Mouse (Mus musculus): ENCODE results near the gene Rel. TPM values are rescaled to one million over a fixed set of nuclear protein-coding genes. Genes with fewer than 3 reads are reported as not detected.
"Not testable (repeated sequence)": the region's sequence is repeated elsewhere in the genome, so short reads cannot be mapped to it uniquely, and the experiment has no call there.

Gene Rel
- polyA plus RNA-seq (2015; fragmentation: Nextera tagmentation; extraction: Ambion mirVana), result 0.27 and 0.45 TPM in 2 replicates

DNA sequence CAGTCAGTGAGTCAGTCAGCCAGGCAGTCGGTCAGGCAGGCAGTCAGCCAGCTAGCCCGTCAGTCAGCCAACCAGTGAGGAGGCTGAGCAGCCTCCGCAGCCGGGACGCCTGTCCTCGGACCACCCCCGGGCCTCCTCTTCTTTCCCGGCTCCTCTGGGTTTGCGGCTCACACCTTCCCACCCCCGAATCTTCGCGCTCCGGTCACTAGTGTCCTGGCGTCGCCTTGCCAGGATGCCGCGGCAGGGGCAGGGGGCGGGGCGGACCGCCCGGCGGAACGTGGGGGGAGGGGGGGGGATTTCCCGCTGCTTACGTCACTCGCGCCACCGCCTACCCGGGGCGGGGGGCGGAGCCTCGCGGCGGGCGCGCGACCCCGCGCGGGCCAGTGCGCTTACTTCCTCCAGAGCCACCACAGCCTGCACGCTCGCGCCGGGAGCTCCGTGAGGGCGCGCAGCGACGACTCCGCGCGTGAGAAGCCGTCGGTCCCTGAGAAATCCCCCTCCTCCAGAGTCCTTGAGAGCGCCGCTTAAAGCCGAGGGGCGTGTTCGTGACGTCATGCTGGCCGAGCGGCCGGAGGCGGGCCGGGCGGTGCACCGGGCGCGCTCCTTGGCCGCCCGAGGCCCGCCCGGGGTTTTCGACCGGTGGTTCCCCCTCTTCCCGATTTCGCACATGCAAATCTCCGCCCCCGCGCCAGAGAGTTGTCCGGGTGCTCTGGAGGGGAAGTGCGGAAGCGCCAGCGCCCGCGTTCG is at the start of gene Rel:
Gene Rel (minus strand): TSS at position 211 of the 747 bp plus-strand sequence.
- H3K27me3 ChIP-seq (replicated peaks; ENCODE audit: control insufficient read depth, insufficient read depth, low read length), result peaks cover 3% of the 10 kb centered on the region; the same call in 1 of the 2 replicates
- peak within 1 kb of the TSS; percentile 83 for H3K4me3 ChIP-seq (replicated peaks; ENCODE audit: low read length)
- peak within 1 kb of the TSS; percentile 72 for H3K9ac ChIP-seq (replicated peaks; ENCODE audit: low read depth, low read length)
- H3K4me1 ChIP-seq (replicated peaks; ENCODE audit: control insufficient read depth, insufficient read depth, low read length), result peaks cover 8% of the 10 kb centered on the region
- peak; percentile 95 for ATAC-seq
- H3K4me2 ChIP-seq (ENCODE audit: low read length), result peak within 1 kb of the TSS; percentile 91
- H3K9me3 ChIP-seq (ENCODE audit: control insufficient read depth, low read length), result no peaks in the 10 kb centered on the region
- no peaks in the 10 kb centered on the region for H3K36me3 ChIP-seq (ENCODE audit: control insufficient read depth, insufficient read depth)
- H3K27ac ChIP-seq (ENCODE audit: low read length), result peak within 1 kb of the TSS; percentile 71
- under 1% methylated on average over 74 of the region's 88 CpGs for WGBS

DNA sequence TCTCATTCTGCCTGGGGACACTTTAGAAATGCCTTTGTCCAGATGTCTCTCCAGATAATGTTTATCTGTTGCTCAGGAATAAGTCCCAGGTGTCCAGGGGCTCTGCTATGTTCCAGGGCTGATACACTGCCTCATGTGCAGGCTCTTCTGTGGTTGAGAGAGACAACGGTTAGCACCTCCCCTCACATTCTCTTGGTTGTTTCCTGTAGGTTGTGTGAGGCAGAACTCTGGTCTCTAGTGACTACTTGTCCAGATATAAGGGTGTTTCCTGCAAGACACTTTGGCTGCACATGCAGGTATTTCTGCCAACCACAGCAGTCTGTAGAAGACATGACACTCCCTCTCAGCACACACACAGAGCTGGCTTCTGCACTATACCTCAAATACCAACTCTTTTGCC is 48.0 kb upstream of the Rel start:
- H3K27me3 ChIP-seq (replicated peaks; ENCODE audit: control insufficient read depth, insufficient read depth, low read length), result no peaks in the 10 kb centered on the region
- 88% methylated on average over 1 of the region's 1 CpGs for WGBS
- ATAC-seq, result no peak
- H3K9ac ChIP-seq (replicated peaks; ENCODE audit: low read depth, low read length), result no peak overlapping the region
- H3K36me3 ChIP-seq (ENCODE audit: control insufficient read depth, insufficient read depth), result no peaks in the 10 kb centered on the region
- no peak overlapping the region for H3K4me2 ChIP-seq (ENCODE audit: low read length)
- H3K27ac ChIP-seq (ENCODE audit: low read length), result no peak overlapping the region
- H3K4me3 ChIP-seq (replicated peaks; ENCODE audit: low read length), result no peak overlapping the region
- H3K4me1 ChIP-seq (replicated peaks; ENCODE audit: control insufficient read depth, insufficient read depth, low read length), result no peaks in the 10 kb centered on the region
- no peaks in the 10 kb centered on the region; the same call in 1 of the 2 replicates for H3K9me3 ChIP-seq (ENCODE audit: control insufficient read depth, low read length)

DNA sequence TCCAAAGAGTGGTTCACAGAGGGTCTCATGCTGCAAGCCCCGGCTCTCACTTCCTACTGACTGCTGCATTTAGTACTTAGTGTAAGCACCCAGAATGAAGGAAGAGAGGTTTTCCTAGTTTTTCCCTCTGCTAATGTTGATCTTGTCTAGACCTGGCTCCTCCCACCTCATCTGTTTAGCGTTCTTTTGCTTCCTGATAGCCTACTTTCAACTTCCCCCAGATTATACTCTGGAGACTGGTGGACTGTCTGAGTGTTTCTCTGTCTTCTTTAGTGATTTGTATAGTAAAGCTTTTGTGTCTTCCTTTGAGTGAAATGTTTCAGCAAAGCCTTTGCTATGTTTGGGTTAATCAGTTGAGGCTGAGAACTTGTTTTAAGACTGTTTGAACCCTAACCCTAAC is 40.0 kb upstream of the Rel start:
- H3K9me3 ChIP-seq (ENCODE audit: control insufficient read depth, low read length), result no peaks in the 10 kb centered on the region
- no peak for ATAC-seq
- no peaks in the 10 kb centered on the region for H3K27me3 ChIP-seq (replicated peaks; ENCODE audit: control insufficient read depth, insufficient read depth, low read length)
- WGBS, result 73% methylated on average over 2 of the region's 2 CpGs
- no peaks in the 10 kb centered on the region for H3K36me3 ChIP-seq (ENCODE audit: control insufficient read depth, insufficient read depth)
- H3K4me2 ChIP-seq (ENCODE audit: low read length), result no peak overlapping the region
- no peaks in the 10 kb centered on the region for H3K4me1 ChIP-seq (replicated peaks; ENCODE audit: control insufficient read depth, insufficient read depth, low read length)
- H3K4me3 ChIP-seq (replicated peaks; ENCODE audit: low read length), result no peak overlapping the region
- no peak overlapping the region for H3K9ac ChIP-seq (replicated peaks; ENCODE audit: low read depth, low read length)
- no peak overlapping the region for H3K27ac ChIP-seq (ENCODE audit: low read length)

GRCm38 (mm10) chr11:23805716-23806115 is 34.9 kb upstream of the Rel start:
- no peaks in the 10 kb centered on the region for H3K4me1 ChIP-seq (replicated peaks; ENCODE audit: control insufficient read depth, insufficient read depth, low read length)
- no peaks in the 10 kb centered on the region for H3K27me3 ChIP-seq (replicated peaks; ENCODE audit: control insufficient read depth, insufficient read depth, low read length)
- no peak overlapping the region for H3K4me3 ChIP-seq (replicated peaks; ENCODE audit: low read length)
- ATAC-seq, result no peak
- no peaks in the 10 kb centered on the region for H3K36me3 ChIP-seq (ENCODE audit: control insufficient read depth, insufficient read depth)
- H3K4me2 ChIP-seq (ENCODE audit: low read length), result no peak overlapping the region
- H3K27ac ChIP-seq (ENCODE audit: low read length), result no peak overlapping the region
- no peak overlapping the region for H3K9ac ChIP-seq (replicated peaks; ENCODE audit: low read depth, low read length)
- H3K9me3 ChIP-seq (ENCODE audit: control insufficient read depth, low read length), result no peaks in the 10 kb centered on the region
- 73% methylated on average over 3 of the region's 3 CpGs for WGBS

GRCm38 (mm10) chr11:23803136-23803535 is 32.4 kb upstream of the Rel start:
- H3K4me2 ChIP-seq (ENCODE audit: low read length), result no peak overlapping the region
- no peak overlapping the region for H3K9ac ChIP-seq (replicated peaks; ENCODE audit: low read depth, low read length)
- no peaks in the 10 kb centered on the region for H3K4me1 ChIP-seq (replicated peaks; ENCODE audit: control insufficient read depth, insufficient read depth, low read length)
- H3K4me3 ChIP-seq (replicated peaks; ENCODE audit: low read length), result no peak overlapping the region
- 92% methylated on average over 7 of the region's 7 CpGs for WGBS
- H3K9me3 ChIP-seq (ENCODE audit: control insufficient read depth, low read length), result no peaks in the 10 kb centered on the region
- H3K27ac ChIP-seq (ENCODE audit: low read length), result no peak overlapping the region
- no peaks in the 10 kb centered on the region for H3K27me3 ChIP-seq (replicated peaks; ENCODE audit: control insufficient read depth, insufficient read depth, low read length)
- no peak for ATAC-seq
- H3K36me3 ChIP-seq (ENCODE audit: control insufficient read depth, insufficient read depth), result no peaks in the 10 kb centered on the region

DNA sequence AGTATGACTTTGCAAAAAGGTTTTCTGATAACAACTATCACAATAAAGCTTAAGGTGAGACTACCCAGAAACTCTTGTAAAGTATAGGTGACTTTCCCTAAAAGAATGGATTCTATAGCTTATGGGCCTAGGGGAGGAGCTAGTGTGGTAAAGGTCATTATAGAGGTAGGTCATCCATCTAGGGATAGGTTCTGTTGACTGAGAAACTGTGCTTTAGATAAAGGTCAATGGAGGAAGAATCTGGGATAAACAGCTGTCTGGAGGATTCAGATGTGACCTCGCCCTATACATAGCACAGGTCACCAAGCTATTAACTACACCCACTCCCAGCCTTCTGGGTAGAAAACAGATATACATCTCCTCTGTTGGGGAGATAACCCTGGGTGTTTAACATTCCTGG is 31.5 kb upstream of the Rel start:
- Histone ChIP-seq H3K4me3 (replicated peaks; ENCODE audit: low read length) (no peak overlapping the region), H3K9me3 (ENCODE audit: control insufficient read depth, low read length) (no peaks in the 10 kb centered on the region), H3K9ac (replicated peaks; ENCODE audit: low read depth, low read length) (no peak overlapping the region), H3K27ac (ENCODE audit: low read length) (no peak overlapping the region), H3K4me1 (replicated peaks; ENCODE audit: control insufficient read depth, insufficient read depth, low read length) (no peaks in the 10 kb centered on the region), H3K36me3 (ENCODE audit: control insufficient read depth, insufficient read depth) (no peaks in the 10 kb centered on the region), H3K27me3 (replicated peaks; ENCODE audit: control insufficient read depth, insufficient read depth, low read length) (no peaks in the 10 kb centered on the region), H3K4me2 (ENCODE audit: low read length) (no peak overlapping the region)
- 95% methylated on average over 1 of the region's 1 CpGs for WGBS
- no peak for ATAC-seq

- no peak overlapping the region for H3K4me2 ChIP-seq (ENCODE audit: low read length)
Measured at GRCm38 (mm10) chr11:23801851-23802250, 31.1 kb upstream of the Rel start.

GRCm38 (mm10) chr11:23783677-23784076 is 12.9 kb upstream of the Rel start:
- not testable (repeated sequence) for H3K4me2 ChIP-seq (ENCODE audit: low read length); H3K4me1 ChIP-seq (replicated peaks; ENCODE audit: control insufficient read depth, insufficient read depth, low read length); H3K4me3 ChIP-seq (replicated peaks; ENCODE audit: low read length); H3K27me3 ChIP-seq (replicated peaks; ENCODE audit: control insufficient read depth, insufficient read depth, low read length); ATAC-seq; H3K9ac ChIP-seq (replicated peaks; ENCODE audit: low read depth, low read length); H3K9me3 ChIP-seq (ENCODE audit: control insufficient read depth, low read length); H3K27ac ChIP-seq (ENCODE audit: low read length); H3K36me3 ChIP-seq (ENCODE audit: control insufficient read depth, insufficient read depth)
- 88% methylated on average over 5 of the region's 5 CpGs for WGBS

More at GRCm38 (mm10) chr11:23801851-23802250, 31.1 kb upstream of the Rel start:
- Histone ChIP-seq H3K27me3 (replicated peaks; ENCODE audit: control insufficient read depth, insufficient read depth, low read length) (no peaks in the 10 kb centered on the region), H3K4me1 (replicated peaks; ENCODE audit: control insufficient read depth, insufficient read depth, low read length) (no peaks in the 10 kb centered on the region), H3K36me3 (ENCODE audit: control insufficient read depth, insufficient read depth) (no peaks in the 10 kb centered on the region), H3K4me3 (replicated peaks; ENCODE audit: low read length) (no peak overlapping the region), H3K9ac (replicated peaks; ENCODE audit: low read depth, low read length) (no peak overlapping the region), H3K27ac (ENCODE audit: low read length) (no peak overlapping the region), H3K9me3 (ENCODE audit: control insufficient read depth, low read length) (no peaks in the 10 kb centered on the region)
- 87% methylated on average over 7 of the region's 7 CpGs for WGBS
- ATAC-seq, result no peak

- no peaks in the 10 kb centered on the region for H3K27me3 ChIP-seq (replicated peaks; ENCODE audit: control insufficient read depth, insufficient read depth, low read length)
- WGBS, result 77% methylated on average over 5 of the region's 5 CpGs
- no peak overlapping the region for H3K4me2 ChIP-seq (ENCODE audit: low read length)
- no peaks in the 10 kb centered on the region for H3K4me1 ChIP-seq (replicated peaks; ENCODE audit: control insufficient read depth, insufficient read depth, low read length)
- no peak overlapping the region for H3K27ac ChIP-seq (ENCODE audit: low read length)
- no peak overlapping the region for H3K9ac ChIP-seq (replicated peaks; ENCODE audit: low read depth, low read length)
- no peak for ATAC-seq
- H3K9me3 ChIP-seq (ENCODE audit: control insufficient read depth, low read length), result no peaks in the 10 kb centered on the region
- no peak overlapping the region for H3K4me3 ChIP-seq (replicated peaks; ENCODE audit: low read length)
- H3K36me3 ChIP-seq (ENCODE audit: control insufficient read depth, insufficient read depth), result no peaks in the 10 kb centered on the region
Measured at GRCm38 (mm10) chr11:23783085-23783484, 12.3 kb upstream of the Rel start.

All from forebrain, embryonic 16.5 days (tissue).